Mouse (Mus musculus): ENCODE data around the gene Epha3.

The Epha3 gene

DNA sequence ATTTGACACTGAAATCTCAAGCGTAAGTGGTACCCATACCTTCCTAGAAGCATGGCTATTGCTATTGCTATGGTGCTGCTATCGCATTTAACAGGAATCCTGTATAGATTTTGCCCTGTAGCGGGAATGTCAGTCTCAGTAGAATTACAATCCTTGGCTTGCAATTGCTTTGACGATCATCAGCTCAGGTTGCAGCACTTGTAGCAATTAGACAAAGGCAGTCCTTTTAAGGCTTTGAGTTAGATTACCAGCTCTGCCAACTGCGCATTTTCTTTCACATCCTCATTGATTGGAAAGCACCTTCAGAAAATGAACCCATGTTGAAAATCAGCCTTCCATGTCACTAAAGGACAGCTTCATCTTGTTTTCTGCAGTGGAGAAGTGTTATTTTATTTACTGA, 118.5 kb downstream of the Epha3 start:
- no peak for TF ChIP-seq GATA4 (IDR thresholded peaks at IDR 0.05; ENCODE audit: insufficient replicate concordance, low read length)

DNA sequence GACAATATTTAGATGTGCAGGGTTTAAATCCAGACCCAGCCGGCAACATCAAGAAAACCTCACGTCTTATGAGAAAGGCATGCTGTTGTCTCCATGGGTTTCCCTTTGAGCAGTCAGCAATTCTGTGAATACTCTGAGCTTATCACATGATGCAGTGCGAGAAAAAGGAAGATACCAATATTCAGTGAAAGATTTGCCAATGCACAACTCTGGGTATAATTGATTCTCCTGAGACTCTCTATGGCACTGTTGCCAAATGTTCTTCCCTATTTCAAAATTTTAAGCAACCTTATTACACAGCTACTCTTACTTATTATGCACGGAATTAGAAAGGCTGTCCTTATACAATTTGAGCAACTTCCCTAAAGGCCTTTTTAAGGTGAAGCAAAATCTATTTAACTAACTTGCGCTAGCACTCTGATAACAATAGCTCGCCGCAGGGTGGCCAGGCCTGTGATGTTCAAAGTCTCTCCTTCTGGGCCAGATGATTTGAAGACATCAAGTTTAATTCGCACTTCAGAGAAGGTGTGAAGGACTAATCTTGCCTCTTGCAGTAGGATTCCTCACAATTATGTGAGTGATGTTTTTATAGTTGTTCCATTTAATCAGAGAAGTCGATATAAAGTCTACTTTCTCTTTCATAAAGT, 120.6 kb downstream of the Epha3 start:
- no peak for TF ChIP-seq GATA4 (IDR thresholded peaks at IDR 0.05; ENCODE audit: insufficient replicate concordance, low read length)

DNA sequence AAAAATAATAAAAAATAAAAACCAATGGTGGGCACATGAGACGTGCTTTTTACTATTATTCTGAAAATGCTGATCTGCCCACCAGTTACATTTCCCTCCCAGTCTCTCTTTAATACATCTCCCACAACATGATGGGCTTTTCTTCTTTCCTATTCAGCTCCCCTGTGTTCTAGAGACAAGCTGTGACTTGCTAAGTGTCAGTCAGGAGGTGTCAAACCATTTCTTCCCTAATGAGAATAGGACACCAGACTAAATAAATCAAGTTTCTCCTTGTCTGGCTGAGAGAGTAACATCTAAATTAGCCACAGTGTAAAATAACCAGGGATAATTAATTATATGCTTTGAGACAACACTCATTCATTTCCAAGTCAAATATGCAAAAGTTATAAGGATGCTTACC, 144.7 kb downstream of the Epha3 start:
- TF ChIP-seq GATA4 (IDR thresholded peaks at IDR 0.05; ENCODE audit: insufficient replicate concordance, low read length), result no peak

DNA sequence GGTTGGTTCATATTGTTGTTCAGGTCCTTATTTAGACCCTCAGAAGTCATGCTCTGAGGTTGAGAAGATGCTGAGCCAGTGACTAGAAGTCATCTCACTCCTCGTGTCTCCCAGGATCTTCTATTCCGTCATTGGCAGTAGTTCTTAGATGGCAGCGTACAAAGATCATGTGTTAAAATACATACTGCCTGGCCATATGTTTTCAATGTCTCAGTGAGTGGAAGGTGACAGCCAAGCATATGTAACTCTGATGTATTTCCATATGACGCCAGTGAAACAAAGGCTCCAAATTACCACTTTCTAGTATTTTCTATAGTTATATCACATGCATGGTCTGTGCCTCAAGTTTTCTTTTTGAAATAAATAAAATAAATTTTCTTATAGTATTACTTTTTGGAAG, 146.7 kb downstream of the Epha3 start:
- no peak for TF ChIP-seq GATA4 (IDR thresholded peaks at IDR 0.05; ENCODE audit: insufficient replicate concordance, low read length)

DNA sequence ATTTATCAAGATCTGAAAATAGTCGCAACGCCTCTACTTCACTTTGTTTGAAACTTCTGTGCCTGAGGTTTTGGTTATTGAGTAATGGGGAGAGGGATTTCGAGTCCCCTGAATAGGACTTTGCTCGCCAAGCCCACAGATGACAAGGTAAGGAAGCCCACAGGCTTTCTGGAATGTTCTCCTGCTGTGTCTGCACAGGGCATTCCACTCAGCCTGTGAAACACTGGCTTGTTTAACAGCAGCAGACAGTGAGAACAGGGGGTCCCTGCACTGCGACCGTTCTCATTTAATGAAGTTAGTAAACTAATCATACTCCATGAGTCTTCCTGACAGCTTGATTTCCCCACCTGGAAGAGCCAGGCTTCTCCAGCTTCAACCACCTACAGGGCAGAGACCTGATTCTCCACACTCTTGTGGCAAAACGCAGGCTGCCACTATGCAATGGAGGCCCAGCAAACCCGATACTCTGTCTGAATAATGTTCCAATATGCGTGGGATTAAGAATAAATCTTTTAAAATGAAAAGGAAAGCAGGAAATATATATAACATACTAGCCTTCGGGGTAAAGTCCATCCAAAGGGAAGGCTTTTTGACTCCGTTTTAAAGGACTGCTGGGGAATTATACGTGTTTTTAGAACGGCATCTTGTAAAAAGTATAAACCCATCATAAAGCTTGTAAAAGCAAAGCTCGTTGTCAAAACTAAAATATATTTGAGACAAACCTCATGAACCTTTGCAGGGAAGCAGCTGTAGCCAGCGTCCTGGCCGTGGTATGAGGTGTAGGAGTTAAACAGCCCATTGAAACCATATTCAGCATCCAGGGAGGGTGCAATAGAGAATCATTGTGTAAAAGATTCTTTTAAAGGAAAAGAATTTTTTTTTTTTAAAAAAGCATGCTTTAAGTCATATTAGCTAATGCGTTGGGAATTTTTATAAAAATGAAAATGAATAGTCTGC, 156.8 kb downstream of the Epha3 start:
- no peak for TF ChIP-seq GATA4 (IDR thresholded peaks at IDR 0.05; ENCODE audit: insufficient replicate concordance, low read length)

DNA sequence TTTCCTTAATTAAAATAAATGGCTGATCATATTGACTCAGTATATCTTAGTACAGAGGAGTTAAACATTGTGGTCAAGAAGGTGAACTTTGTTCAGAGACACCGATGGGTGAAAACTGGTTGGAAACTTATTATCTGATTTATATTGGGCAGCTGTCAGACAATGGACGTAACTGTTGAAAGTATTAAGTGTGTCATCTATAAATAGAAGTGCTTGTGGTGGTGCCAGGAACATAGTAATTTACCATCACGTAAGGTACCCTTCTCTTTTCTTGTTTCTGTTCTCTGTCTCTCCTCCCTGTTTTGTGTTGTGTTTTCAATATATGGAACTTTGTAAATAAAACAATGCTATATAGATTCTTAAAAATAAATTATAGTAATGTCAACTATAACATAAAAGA, 174.6 kb downstream of the Epha3 start:
- no peak for TF ChIP-seq GATA4 (IDR thresholded peaks at IDR 0.05; ENCODE audit: insufficient replicate concordance, low read length)

DNA sequence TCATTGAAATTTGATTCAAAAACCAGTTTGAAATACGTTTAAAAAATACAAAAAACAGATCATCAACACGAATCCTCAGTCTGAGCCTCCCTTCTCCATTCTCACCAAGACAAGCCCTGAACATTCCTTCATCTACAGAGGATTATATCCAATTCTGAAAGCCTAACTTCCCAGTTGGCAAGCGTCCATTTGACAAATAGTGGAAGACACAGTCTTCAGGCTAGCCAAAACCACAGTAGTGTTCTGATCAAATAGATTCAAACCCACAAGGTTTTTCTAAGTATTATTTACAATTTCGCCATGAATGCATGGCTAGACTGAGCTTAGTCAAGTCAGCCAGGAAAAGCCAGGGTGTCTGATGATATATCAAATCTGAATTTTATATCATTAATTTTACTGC, 179.8 kb downstream of the Epha3 start:
- TF ChIP-seq GATA4 (IDR thresholded peaks at IDR 0.05; ENCODE audit: insufficient replicate concordance, low read length), result no peak

DNA sequence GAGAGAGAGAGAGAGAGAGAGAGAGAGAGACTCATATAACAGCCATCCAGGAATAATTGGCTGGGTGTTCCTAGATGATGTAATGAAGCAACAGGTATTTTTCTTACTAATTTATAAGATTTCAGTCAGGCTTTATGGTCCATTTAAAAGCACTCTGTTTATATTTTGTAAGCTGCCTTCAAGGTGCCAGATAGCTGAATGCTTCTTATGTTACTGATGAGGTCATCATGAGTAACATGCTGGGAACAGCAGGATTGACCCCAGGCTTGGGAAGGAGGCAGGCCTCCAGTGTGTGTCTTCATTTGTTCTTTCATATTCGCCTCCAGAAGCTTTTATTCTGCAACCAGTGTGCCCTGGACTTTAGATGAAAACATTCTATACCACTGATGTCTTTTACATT, 189.5 kb downstream of the Epha3 start:
- TF ChIP-seq GATA4 (IDR thresholded peaks at IDR 0.05; ENCODE audit: insufficient replicate concordance, low read length), result no peak

DNA sequence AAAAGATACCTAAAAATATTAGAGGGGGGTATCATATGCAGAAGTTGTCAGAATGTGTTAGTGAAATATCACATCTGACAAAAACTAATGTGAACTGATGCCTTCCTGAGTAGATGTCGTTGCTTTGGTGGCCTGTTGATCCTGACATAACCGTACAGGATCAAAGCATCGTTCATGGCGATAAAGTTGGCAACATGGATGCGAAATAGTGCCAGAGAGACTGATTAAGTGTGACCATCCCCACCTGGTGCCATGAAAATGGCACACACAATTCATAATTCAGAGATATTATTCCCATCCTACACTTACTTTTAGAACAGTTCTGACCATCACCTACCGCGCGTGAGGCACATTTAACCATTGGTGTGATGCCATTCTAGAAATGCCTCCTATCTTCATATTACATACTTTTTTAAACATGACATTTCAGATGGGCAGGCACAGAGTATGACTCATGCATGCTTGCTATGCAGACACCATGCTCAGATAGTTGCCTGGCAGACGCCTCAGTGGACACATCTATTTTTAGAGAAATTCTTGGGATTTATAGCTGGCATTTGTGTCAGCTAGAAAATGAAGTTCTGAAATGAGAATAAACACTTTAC, 190.6 kb downstream of the Epha3 start:
- TF ChIP-seq GATA4 (IDR thresholded peaks at IDR 0.05; ENCODE audit: insufficient replicate concordance, low read length), result no peak

DNA sequence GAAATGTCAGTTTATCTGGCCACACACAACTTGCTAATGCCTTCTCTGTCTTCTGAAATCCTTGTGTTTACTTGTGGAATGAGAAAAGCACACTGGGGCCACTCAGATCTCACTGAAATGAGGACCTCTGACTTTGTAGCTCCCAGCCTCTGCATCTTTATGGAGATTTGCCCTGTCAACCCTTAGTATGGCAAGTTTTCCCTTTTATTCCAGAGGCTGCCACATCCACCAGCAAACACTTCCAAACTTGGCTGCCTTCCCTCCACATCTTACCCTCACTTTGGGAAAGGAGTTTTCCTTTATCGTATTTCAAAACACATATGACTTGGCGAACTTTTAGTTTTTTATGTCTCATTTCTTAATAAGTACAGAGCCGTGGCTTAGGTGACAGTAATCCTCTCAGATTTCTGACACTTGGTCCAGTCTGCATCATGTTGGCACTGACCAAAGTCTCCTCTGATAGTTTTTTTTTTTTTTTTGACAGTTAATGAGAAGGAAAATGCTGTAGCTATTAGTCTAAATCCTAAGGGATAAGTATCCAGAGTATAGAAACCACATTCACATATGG, 198.0 kb downstream of the Epha3 start:
- no peak for TF ChIP-seq GATA4 (IDR thresholded peaks at IDR 0.05; ENCODE audit: insufficient replicate concordance, low read length)

DNA sequence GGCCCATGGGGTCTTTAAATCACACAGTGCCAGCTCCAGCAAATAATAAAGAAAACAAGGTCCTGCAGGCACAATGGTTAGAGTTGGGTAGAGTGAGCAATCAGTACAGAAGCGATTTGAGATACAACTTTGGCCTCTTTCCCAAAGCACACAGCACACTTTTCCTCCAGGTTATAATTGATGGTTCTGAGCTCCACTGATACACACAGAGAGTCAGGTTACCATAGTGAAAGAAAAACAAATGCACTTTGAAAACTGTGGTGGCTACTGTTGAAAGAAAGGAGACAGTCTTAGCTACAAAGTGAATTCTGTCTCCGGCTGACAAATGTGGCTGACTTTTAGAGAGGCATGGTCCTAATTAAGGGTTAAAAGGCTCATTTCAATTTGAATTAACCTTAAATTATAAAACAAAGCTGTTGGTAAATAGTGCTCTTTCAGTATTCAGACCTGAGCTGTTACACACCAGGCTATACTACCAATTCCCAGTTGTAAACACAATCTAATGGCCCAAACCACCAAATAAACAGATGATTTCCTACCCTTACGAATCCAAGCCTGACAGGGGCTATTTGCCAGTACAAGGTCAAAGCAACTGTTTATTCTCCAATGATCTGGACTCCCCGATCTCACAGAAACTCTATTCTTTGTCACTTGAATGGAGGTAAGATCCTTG, 205.5 kb downstream of the Epha3 start:
- TF ChIP-seq GATA4 (IDR thresholded peaks at IDR 0.05; ENCODE audit: insufficient replicate concordance, low read length), result no peak

DNA sequence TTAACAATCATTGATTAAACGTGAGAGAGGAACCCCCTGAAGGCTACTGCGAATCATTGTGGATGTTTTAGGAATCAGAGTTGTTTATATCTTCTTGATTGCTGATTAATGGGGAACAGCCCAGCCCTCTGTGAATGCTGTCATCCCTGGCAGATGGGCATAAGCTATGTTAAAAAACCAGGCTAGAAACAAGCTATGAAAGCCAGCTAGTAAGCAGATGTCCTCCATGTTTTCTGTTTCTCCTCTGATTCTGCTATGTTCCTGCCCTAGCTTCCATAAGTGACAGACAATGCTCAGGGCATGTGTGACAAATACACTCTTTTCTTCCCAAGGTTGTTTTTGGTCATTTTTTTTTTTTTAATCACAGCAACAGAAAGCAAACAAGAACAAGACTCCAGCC, 206.2 kb downstream of the Epha3 start:
- TF ChIP-seq GATA4 (IDR thresholded peaks at IDR 0.05; ENCODE audit: insufficient replicate concordance, low read length), result no peak

DNA sequence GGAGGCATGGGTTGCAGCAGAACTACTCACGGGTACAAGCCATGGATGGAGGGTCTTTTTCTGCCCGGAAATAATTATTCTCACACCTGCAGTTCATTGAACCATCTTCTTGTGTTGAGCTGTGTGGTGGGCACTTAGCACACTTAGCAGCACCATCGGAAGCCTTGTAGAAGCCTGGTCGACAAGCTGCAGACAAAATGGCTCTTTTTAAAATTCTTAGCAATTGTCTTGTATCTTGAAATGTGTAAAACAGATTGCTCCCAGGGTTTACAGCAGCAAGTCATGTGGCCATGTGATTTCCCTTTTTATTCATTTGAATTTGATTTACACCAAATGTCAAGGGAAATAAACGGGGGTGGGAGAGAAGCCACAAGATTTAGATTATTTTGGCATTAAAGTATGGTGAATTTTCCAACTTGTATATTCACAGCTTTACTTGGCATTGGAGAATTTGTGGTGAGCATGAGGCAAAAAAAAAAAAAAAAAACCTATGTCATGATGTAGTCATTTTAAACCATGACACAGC, 210.5 kb downstream of the Epha3 start:
- TF ChIP-seq GATA4 (IDR thresholded peaks at IDR 0.05; ENCODE audit: insufficient replicate concordance, low read length), result no peak

DNA sequence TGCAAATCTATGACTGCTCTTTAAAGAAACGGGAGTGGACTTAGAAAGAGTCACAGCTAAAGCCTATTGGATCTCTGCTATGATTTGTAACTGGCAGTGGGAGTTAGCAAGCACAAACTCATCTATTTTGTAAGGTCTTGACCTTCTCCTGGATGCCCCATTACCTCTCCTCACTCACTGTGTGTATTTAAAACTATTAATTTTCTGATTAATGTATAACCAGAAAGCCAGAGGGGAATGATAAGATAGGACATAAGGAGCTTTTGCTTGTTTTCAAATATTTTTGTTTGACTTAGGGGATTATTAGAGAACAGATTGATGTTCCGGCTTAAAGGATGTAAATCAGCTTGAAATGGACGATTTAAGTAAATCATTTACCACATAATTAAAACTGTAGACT, 213.2 kb downstream of the Epha3 start:
- no peak for TF ChIP-seq GATA4 (IDR thresholded peaks at IDR 0.05; ENCODE audit: insufficient replicate concordance, low read length)

DNA sequence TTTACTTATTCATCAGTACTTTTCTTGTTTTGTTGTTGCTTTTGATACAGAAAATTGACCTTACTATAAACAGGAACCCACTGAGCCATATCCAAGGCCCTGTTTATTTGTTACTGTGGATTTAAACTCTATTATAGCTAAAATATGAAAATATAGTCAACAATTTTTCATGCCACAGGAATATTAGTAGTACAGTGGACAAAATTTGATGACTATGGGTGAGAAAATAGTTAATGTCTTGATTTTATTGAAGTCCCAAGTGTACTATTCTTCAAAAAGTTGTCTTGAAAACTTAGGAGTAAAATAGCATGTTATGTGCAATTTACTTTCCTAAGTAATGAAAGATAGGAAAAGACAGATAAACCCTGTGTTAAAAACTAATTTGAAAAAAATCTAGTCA, 217.4 kb downstream of the Epha3 start:
- TF ChIP-seq GATA4 (IDR thresholded peaks at IDR 0.05; ENCODE audit: insufficient replicate concordance, low read length), result no peak

Data from liver, adult (tissue).